Mouse (Mus musculus) embryonic facial prominence, embryonic 11.5 days (tissue): Measurements from ENCODE around the gene Sh2d5. TPM values are rescaled to one million over a fixed set of nuclear protein-coding genes. Genes with fewer than 3 reads are reported as not detected.

ENCODE experiments used
- ATAC-seq: fragments of 200-750 bp; cut with Nextera tagmentation; replicated peaks from 2 replicates; pipeline ENCODE4 v1.8.0; 2017; ENCODE audit warnings: low read depth; ENCODE audit not compliant: insufficient number of reproducible peaks, low FRiP score, low TSS enrichment
- DNase-seq: peaks from one replicate; pipeline ENCODE4 v3.0.0-alpha.2; 2015; ENCODE audit warnings: low spot score
- H3K27ac ChIP-seq: fragments of 300-500 bp; sonication (generic); replicated peaks from 2 replicates; pipeline ENCODE4 v1.5.1; 2014; ENCODE audit warnings: mild to moderate bottlenecking, low read depth, low read length, control low read depth
- H3K27me3 ChIP-seq: fragments of 300-500 bp; sonication (generic); 2 replicates; pipeline ENCODE4 v1.6.1; 2014; ENCODE audit warnings: mild to moderate bottlenecking, low read length, moderate library complexity, mixed read lengths; ENCODE audit not compliant: control insufficient read depth, insufficient read depth
- H3K36me3 ChIP-seq: fragments of 300-500 bp; sonication (generic); replicated peaks from 2 replicates; pipeline ENCODE4 v1.6.1; 2014; ENCODE audit warnings: low read depth, mild to moderate bottlenecking, low read length, moderate library complexity, mixed read lengths; ENCODE audit not compliant: control insufficient read depth, insufficient read depth
- H3K4me1 ChIP-seq: fragments of 300-500 bp; sonication (generic); 2 replicates; pipeline ENCODE4 v1.6.1; 2014; ENCODE audit warnings: low read length, mixed read lengths; ENCODE audit not compliant: control insufficient read depth, insufficient read depth
- H3K4me2 ChIP-seq: fragments of 300-500 bp; sonication (generic); 2 replicates; pipeline ENCODE4 v1.6.1; 2014; ENCODE audit warnings: low read depth, mild to moderate bottlenecking, control low read depth, low read length, moderate library complexity
- H3K4me3 ChIP-seq: fragments of 300-500 bp; sonication (generic); 2 replicates; pipeline ENCODE4 v1.5.1; 2014; ENCODE audit warnings: low read depth, low read length, control low read depth
- H3K9ac ChIP-seq: fragments of 300-500 bp; sonication (generic); replicated peaks from 2 replicates; pipeline ENCODE4 v1.6.1; 2014; ENCODE audit warnings: mild to moderate bottlenecking, control low read depth, low read length
- H3K9me3 ChIP-seq: fragments of 300-500 bp; sonication (generic); replicated peaks from 2 replicates; pipeline ENCODE4 v1.6.1; 2016; ENCODE audit warnings: mild to moderate bottlenecking, low read length, inconsistent platforms, mixed read lengths; ENCODE audit not compliant: control insufficient read depth
- WGBS: fragments of 180-500 bp; shearing (Covaris S2); extraction: QIAGEN DNeasy Blood & Tissue Kit; methylation state at CpG from one replicate; pipeline ENCODE4 v1.1.7; 2014; 5-methylcytosine and 5-hydroxymethylcytosine counted together
- polyA plus RNA-seq: library from polyadenylated mRNA; unstranded; fragments of >200 nt; fragmentation: Nextera tagmentation; extraction: Ambion mirVana; gene quantifications from 2 replicates; pipeline ENCODE4 v1.2.1, GENCODE M21; 2014

Gene Sh2d5
- 1.1 and 1.2 TPM in 2 replicates for polyA plus RNA-seq

DNA sequence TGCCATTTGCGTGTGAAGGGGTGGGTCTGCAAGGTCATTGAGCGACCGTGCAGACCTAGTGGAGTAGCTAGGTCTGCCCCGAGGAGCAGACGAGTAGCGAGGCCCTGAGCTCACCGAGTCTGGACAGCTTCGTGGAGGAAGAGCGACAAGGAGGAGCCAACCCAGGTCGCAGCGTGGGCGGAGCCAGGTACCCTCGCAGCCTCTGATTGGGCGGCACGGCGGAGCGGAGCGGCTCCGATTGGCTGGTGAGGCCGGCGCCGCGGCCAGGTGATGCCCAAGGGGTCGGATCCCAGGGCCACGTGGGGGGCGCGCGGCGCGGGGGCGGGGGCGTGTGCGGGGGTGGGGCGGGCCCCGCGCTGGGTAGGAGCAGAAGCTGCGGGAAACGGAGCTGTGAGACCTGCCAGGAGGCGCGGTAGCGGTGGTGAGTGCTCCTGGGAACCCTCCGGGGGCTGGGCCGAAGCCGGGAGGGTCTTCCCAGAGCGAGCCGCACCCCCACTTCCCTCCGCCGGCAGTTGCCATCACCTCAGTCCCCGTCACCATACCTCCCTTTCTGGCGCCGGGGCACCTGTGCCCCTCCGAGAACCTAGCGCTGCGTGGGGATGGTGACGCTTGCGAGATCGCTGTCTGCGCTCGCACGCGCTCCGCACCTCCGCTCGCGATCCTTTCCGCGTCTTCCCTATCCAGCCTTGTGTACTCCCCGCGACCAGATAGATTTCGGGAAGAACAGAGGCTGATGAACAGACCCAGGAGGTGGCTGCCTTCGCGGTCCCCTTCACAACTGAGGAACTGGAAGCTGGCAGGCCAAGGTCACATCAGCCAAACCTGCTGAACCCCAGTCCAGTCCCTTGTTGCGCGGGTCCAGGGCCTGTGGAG is at the start of gene Sh2d5, which contains the start of gene Kif17:
Gene Sh2d5, plus strand, starts transcription at position 316 of the 873 bp plus-strand sequence.
Gene Kif17, plus strand, starts transcription at position 348 of the 873 bp plus-strand sequence.
- Histone ChIP-seq H3K4me2 (peak within 1 kb of the TSS; percentile 99), H3K4me1 (peaks cover 5% of the 10 kb centered on the region), H3K4me3 (peak within 1 kb of the TSS; percentile 53), H3K27ac (no peak within 1 kb of the TSS), H3K36me3 (no peaks in the 10 kb centered on the region; the same call in 1 of the 2 replicates), H3K27me3 (peaks cover 7% of the 10 kb centered on the region), H3K9me3 (no peaks in the 10 kb centered on the region), H3K9ac (peak within 1 kb of the TSS; percentile 14; the same call in 1 of the 2 replicates)
- DNase-seq (peak; percentile 87), ATAC-seq (peak; percentile 80)
- WGBS = under 1% methylated on average over 66 of the region's 74 CpGs

DNA sequence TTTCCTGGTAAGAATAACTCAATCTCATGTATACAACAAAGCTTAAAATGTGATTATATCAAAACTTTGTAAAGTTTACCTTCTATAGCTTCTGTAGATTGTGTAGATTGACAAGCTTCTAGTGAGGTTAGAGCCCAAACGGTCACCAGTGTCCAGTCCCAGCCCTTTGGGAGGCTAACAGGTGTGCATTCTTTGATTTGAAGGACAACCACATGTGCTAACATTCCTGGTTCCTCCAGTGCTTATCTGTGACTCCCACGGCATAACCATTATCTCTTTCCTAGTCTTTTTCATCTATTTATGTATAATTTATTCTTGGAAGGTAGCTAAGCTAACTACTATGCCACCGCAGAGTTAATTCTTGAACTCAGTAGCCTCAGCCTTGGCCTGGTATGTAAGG is 49.4 kb upstream of the Sh2d5 start:
- Histone ChIP-seq H3K4me1 (no peaks in the 10 kb centered on the region), H3K36me3 (peaks cover 24% of the 10 kb centered on the region)

DNA sequence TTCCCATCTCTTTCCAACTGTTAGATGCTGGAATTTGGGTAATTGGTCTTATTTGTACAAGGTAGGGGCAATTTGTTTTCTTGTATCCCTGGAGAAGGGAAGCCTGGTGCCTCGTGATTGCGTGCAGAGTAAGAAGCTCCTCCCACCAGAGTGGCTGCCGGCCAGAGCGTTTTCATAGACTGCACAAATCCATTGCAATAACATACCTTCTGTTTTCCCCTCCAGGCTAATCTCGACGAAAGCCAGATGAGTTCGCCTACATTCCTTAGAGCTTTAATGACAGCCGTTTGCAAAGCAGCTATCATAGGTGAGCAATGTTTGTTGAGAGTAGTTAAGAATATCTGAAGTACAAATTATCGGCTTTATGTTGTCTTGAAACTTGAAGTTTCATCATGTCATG is 48.5 kb upstream of the Sh2d5 start:
- Histone ChIP-seq H3K36me3 (peaks cover 23% of the 10 kb centered on the region), H3K4me1 (no peaks in the 10 kb centered on the region), H3K27ac (no peak overlapping the region), H3K9me3 (no peaks in the 10 kb centered on the region), H3K4me3 (no peak overlapping the region), H3K27me3 (no peaks in the 10 kb centered on the region), H3K4me2 (no peak overlapping the region), H3K9ac (no peak overlapping the region)
- DNase-seq (peak; percentile 8), ATAC-seq (no peak)
- WGBS = 69% methylated on average over 9 of the region's 9 CpGs

More for the DNA sequence above, 49.4 kb upstream of the Sh2d5 start:
- DNase-seq (no peak), ATAC-seq (no peak)
- Histone ChIP-seq H3K4me3 (no peak overlapping the region), H3K27me3 (no peaks in the 10 kb centered on the region), H3K9me3 (no peaks in the 10 kb centered on the region), H3K4me2 (no peak overlapping the region), H3K9ac (no peak overlapping the region), H3K27ac (no peak overlapping the region)
- 82% methylated on average over 3 of the region's 3 CpGs for WGBS

DNA sequence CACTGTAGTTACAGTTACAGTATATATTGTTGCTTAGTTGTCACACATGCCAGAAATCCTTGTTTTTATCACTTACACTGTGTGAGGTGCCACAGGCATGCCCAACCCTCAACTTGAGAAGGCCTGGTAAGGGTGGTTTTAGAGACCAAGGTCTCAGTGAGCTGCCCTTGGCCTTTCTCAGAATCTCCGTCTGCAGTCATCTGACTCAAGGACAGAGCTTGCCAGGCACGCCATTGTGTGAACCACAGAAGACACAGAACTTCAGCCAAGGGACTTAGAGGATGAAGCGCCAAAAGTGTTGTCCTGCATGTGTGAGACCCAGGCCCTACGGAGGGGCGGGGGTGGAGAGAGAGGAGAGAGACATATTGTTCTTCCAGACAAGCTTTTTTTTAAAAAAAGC is 40.1 kb upstream of the Sh2d5 start:
- WGBS = 88% methylated on average over 5 of the region's 5 CpGs
- no peak for DNase-seq
- H3K4me3 ChIP-seq = no peak overlapping the region
- H3K9me3 ChIP-seq = no peaks in the 10 kb centered on the region
- no peak overlapping the region for H3K27ac ChIP-seq
- H3K4me2 ChIP-seq = no peak overlapping the region
- no peaks in the 10 kb centered on the region for H3K27me3 ChIP-seq
- no peak overlapping the region for H3K9ac ChIP-seq
- peaks cover 9% of the 10 kb centered on the region for H3K36me3 ChIP-seq
- no peaks in the 10 kb centered on the region for H3K4me1 ChIP-seq
- no peak for ATAC-seq

DNA sequence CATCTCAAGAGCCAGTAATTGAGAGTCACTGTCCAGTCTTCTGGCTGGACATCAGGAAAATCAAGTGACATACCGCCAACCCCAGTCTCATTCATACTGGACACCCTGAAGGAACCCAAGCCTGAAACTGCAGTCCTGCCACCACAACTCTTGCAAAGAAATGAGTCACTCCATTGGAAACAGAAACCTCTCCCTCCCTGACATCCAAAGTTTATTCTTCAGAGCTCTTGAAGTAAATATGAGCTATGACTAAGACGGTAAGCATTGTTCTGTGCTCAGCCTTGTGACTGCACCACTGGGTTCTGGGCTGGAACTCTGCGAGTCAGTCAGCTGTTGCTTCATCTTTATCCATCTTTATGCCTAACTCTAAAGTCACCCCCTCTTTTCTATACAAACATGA is 36.3 kb upstream of the Sh2d5 start:
- no peak for ATAC-seq
- DNase-seq = no peak
- Histone ChIP-seq H3K9ac (no peak overlapping the region), H3K36me3 (peaks cover 5% of the 10 kb centered on the region; the same call in 1 of the 2 replicates), H3K4me3 (no peak overlapping the region), H3K27me3 (no peaks in the 10 kb centered on the region), H3K4me1 (no peaks in the 10 kb centered on the region; the same call in 1 of the 2 replicates), H3K9me3 (no peaks in the 10 kb centered on the region), H3K27ac (no peak overlapping the region), H3K4me2 (no peak overlapping the region)
- 80% methylated on average over 3 of the region's 3 CpGs for WGBS

DNA sequence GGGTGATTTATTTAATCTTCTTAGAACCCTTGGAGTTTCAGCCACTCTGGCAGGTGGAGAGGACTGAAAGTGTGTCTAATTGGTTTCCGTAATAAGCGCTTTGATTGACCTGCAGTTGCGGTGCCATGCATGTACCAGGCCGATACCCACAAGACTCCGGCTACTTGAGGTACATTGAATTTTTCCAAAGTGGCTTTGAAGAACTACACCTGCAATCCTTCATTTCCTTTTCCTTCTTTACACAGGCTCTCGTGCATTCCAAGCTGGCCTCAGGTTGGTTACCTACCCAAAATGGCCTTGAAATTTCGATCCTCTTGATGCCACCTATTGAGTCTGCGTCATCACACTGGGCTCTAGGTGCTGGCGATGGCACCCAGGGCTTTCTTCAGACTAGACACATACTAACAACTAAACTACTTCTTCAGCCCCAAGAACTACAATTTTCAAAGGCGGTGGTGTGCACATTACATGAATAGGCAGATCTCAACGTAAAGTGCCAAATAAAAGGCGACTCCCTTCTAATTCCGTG is 34.5 kb upstream of the Sh2d5 start:
- DNase-seq (peak; percentile 9), ATAC-seq (no peak)
- H3K9ac ChIP-seq = peak overlapping the region; percentile 96
- H3K9me3 ChIP-seq = no peaks in the 10 kb centered on the region
- no peaks in the 10 kb centered on the region; the same call in 1 of the 2 replicates for H3K4me1 ChIP-seq
- H3K27ac ChIP-seq = peak overlapping the region; percentile 97
- no peaks in the 10 kb centered on the region for H3K36me3 ChIP-seq
- H3K27me3 ChIP-seq = no peaks in the 10 kb centered on the region
- peak overlapping the region; percentile 68 for H3K4me2 ChIP-seq
- WGBS = 51% methylated on average over 13 of the region's 13 CpGs
- peak overlapping the region; percentile 91 for H3K4me3 ChIP-seq

DNA sequence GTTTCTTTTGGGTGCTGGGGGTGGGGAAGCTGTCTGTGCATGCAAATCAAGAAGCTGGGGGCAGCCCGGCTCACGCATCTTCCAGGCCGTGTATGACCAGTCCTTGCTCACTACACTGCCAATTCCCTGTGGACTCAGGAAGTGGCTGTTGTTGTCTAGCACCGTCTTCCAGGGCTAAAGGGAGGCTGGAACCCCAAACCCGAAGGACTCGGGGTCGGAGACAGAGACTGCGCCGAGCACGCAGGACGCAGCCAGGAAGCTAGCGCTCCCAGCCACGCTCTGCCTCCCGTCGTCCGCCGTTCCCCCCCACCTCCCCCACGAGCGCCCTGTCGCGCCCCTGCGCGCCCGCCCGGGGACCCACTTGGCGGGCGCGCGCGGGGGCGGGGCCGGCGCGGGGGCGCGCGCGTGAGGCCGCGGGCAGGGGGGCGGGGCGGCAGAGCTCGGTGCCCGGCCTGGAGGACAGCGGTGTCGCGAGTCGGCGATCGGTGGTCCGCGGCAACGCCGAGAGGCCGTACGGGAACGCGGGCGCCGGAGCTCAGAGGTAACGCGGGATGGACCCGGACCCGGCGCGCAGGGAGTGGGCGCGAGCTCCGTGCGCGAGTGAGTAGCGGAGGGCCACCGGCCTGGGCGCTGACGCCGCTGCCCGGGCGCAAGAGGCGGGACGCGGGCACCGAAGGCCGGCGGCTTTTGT is 33.9 kb upstream of the Sh2d5 start, which contains the start of gene Hp1bp3:
Gene Hp1bp3, plus strand, starts transcription at position 97 of the 691 bp plus-strand sequence.
- peak within 1 kb of the TSS; percentile 96 for H3K9ac ChIP-seq
- H3K4me1 ChIP-seq = no peaks in the 10 kb centered on the region; the same call in 1 of the 2 replicates
- H3K27ac ChIP-seq = peak within 1 kb of the TSS; percentile 97
- peak; percentile 75 for ATAC-seq
- H3K36me3 ChIP-seq = no peaks in the 10 kb centered on the region
- no peaks in the 10 kb centered on the region for H3K27me3 ChIP-seq
- H3K4me2 ChIP-seq = peak within 1 kb of the TSS; percentile 68
- H3K4me3 ChIP-seq = peak within 1 kb of the TSS; percentile 91
- DNase-seq = peak; percentile 84
- H3K9me3 ChIP-seq = no peaks in the 10 kb centered on the region
- under 1% methylated on average over 35 of the region's 84 CpGs for WGBS
